Mouse (Mus musculus) MEL-GATA-1-ER (cell line): ENCODE measurements around the gene Git2.
A peak's percentile ranks its signal among the peaks of the same experiment; 100 is the strongest.

Source experiments
- DNase-seq: peaks from one replicate; pipeline ENCODE4 v3.0.0-alpha.2; 2012; ENCODE audit warnings: low read depth; ENCODE audit errors: extremely low read depth

The Git2 gene

DNA sequence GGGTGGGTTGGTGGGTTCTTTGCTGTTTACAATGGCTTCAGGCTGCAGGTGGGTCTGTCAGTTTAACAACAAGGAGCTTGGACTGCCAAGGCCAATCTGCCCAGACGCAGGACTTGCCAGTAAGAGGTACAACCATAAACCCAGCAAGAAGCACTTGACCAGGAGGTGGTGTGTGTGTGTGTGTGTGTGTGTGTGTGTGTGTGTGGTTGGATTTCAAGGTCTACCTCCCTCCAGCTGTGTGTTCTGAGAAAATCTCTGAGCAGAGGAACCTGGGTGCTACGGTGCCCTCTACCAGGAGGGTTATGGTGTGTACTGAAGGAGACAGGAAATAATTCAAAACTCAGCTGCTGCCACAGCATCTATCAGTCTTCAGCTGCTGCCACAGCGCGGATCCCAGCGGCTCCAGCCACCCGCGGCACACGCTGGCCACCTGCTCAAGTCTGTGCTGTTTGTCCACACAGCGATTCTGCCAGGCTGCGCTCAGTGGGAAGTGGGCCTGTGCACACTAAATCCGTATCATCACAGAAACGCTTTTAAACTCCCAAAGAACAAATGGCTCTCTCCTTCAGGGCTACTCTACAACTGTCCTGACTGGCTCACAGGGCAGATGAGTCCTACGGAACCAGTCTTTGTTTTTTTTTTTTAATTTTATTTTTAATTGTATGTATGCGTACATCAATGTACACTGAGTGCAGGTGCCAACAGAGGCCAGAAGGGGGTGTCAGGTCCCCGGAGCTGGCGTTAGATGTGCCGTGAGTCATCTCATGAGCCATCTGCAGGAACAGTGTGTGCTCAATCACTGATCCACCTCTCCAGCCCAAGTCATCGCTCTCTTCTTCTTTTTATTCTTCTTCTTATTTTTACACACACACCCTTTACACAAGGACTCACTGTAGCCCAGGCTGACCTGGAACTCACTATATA, 10.2 kb downstream of the Git2 start:
- DNase-seq = no peak

GRCm38 (mm10) chr5:114761980-114762379, 13.3 kb downstream of the Git2 start:
- DNase-seq = no peak

DNA sequence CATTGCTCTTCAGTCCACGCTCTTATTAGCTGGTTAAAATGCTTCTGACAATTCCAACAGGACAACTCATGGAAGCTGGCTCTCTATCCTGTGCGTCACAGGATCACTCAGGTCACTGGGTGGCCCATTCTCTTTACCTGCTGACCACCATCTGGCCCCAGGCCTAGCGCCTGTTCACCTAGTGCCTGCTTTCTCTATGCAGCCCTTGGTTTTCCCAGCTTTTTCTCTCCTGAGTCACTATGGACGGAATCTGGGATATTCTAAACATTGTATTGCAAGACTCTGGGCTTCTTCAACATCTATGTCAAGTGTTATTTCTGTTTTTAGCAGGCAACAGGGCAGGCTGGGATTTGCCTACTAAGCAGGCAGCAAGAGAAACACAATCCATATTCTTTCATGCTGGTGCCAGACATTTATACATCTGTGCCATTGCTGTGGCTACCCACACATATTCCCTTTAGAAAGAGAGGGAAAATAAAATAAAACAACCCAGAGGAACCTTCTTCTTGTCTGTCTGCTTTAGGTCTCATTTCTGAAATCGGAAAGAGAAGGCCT, 15.7 kb downstream of the Git2 start:
- no peak for DNase-seq

DNA sequence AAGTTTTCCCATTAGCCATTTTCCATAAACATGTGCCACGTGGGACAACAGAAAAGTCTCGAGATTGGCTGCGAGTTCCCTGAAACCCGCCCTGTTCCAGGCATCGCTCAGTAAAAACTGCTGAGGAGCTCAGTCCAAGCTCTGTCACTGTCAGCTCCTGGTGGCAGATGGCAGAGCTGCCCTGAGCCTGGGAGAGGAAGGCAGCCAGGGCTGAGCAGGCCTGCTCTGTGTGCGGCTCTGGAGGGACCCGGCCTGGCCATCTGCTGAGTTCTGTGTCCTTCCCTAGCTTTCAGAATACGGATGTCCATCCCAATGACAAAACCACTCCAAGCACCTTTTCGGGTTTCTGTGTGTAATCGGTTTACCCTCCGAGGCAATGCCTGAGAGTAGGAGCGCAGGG, 21.9 kb downstream of the Git2 start:
- DNase-seq = no peak

GRCm38 (mm10) chr5:114752397-114752796, 22.9 kb downstream of the Git2 start:
- no peak for DNase-seq

DNA sequence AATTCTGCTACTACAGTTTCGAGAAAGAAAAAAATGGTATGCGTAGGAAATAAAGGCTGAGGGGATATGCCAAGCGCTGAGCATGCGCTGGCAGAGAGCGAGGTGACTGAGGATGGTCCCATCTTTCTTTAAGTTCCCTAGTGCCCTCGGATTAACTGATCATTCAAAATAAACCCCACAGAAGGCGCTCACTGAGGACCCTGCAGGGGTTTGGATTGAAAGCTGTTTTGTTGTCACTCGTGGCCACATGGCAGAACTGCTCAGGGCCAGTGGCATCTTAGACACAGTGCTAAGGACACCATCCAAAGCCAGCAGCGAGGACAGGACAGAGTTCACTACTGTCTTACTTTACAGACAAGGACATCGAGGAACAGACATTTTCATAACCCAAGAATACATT, 25.0 kb downstream of the Git2 start:
- no peak for DNase-seq

DNA sequence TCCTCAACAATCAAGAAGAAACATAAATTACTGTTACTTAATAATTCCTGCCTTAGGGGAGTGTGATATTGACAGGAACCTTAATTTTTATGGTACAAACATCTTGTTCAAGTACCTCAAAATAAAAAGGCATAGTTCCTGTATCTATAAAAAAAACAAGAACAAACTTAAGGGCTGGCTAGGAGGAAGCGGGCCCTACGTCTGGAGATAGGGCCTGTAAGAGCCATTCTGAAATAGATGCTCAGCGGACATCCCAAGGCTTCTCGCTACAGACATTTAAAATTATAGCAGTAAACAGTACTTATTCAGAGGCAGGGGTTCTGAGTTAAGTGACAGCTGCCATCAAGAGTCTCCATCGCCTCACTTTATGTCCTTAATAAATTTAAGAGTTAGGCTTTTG, 27.8 kb downstream of the Git2 start:
- DNase-seq = no peak

DNA sequence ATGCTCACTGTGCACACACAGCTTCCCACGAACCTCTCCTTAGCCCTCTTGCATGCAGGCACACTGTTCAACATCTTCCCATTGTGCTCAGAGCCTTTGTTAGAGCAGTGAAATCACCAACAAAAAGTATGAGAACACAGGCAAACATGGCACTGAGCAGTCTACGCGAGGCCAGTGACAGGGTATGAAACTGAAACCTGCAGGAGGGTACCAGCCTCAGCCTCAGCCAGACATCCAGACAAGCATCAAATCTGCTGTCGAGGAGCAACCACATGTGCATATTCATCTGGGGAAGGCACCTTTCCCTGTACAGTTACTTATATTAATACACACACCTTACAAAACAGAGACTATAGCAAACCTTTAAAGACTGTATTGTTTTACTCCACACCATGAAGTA, 28.4 kb downstream of the Git2 start:
- DNase-seq = no peak

- DNase-seq = peak; percentile 30
Measured at GRCm38 (mm10) chr5:114745581-114745980, 29.7 kb downstream of the Git2 start.

DNA sequence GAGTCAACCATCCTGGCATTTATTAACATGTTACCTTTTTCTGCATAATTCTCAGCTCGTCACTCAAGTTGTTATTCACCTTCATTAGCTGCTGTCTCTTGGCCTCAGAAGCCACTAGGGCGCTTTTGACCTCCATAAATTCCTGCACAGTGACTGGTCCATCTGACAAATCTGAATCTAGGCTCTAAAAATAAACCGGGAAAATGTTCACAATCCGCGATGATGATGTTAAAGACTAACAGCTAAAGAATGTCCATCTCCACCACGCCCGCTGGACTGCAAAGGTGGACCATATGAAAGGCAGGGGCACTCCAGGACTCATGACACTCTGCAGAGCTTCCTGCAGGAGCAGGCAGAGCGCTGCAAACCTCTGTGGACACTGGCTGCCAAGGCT, 31.6 kb downstream of the Git2 start:
- no peak for DNase-seq

GRCm38 (mm10) chr5:114742998-114743696, 32.2 kb downstream of the Git2 start:
- DNase-seq = no peak

DNA sequence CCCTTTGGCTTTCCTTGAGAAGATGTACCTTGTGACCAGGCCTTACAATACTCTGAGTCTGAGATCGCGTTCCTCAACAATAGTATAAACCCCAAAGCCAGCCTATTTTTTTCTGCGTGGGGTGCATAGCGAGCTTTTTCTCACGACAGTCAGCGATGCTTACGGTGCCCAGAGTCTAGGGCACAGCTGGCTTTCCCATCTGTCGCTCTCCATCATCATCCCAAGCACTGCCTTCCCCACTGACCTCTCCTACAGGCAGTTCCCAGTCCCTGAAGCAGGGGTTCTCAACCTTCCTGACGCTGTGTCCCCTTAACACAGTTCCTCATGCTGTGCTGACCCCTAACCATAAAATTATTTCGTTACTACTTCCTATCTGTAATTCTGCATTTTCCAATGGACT, 32.7 kb downstream of the Git2 start:
- no peak for DNase-seq

DNA sequence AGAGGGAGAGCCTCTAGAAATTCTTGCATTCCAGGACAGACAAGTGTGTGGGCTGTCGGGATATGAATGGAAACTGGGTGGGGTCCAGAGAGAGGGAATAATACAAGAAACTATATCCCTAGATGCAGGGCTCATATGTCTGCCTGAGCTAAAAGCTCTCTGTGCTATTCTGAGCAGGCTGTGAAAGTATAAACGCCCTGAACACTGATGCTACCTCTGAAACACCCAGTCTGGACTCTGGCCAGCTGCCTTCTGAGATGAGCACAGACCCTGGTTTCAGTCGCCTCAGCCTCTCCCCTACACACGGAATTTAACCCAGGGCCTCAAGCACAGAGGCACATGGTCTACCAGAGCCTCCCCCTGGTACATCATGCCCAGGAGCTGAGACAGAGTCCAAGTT, 34.7 kb downstream of the Git2 start:
- DNase-seq = no peak

- no peak for DNase-seq
Measured at GRCm38 (mm10) chr5:114738707-114739241, 36.5 kb downstream of the Git2 start.

DNA sequence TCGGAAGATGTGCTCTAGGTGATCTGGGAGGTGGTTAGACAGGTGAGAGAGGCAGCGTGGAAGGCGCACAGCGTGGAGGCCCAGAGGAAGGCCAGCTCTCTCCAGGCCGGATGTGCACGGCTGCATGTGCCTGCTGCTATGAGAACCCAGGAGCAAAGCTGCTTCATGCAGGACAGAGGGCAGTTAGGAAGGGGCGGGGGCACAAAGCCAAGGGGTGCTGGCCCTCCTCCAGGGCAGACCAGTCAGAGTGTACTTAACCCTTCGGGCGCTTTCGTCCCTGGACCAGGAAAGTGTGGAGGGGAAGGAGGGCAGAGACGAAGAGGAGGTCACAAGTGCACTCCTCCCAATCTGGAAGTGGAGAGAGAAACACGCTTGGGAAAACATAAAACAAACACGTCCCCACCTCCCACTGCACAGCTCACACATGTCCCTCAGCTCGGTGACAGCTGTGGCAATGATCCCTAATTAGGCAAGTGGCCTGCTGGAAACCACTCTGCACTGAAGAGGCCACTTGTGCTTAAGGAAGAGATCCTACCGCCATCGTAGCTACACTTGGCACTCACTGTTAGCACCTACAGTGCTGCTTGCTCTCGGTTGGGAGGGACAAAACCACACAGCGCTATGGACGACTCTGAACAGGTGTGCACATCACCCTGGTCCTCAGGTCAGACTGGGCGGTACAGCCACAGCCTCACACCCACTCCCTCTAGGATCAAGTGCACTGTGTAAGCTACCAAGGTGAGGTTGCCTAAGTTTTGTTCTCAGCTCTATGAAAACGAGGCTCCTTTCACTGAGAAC, 38.0 kb downstream of the Git2 start:
- no peak for DNase-seq

- no peak for DNase-seq
Measured at GRCm38 (mm10) chr5:114733606-114734005, 41.7 kb downstream of the Git2 start.

DNA sequence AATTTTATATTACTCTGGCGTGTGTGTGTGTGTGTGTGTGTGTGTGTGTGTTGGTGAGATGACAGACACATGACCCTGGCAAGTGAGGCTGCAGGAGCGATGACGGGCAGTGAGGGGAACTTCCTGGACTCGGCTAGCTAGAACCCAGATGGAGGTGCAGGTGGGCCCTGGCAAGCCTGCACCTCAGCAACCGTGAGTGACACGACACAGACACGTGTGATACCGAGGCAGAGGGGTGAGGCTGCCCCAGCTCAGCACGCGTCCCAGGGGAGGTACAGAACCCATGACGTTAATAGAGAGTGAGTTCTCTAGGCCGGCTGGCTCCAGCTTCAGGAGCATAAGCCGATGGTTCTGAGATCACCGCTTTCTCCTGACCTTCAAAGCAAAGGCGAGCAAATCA, 43.3 kb downstream of the Git2 start:
- no peak for DNase-seq

DNA sequence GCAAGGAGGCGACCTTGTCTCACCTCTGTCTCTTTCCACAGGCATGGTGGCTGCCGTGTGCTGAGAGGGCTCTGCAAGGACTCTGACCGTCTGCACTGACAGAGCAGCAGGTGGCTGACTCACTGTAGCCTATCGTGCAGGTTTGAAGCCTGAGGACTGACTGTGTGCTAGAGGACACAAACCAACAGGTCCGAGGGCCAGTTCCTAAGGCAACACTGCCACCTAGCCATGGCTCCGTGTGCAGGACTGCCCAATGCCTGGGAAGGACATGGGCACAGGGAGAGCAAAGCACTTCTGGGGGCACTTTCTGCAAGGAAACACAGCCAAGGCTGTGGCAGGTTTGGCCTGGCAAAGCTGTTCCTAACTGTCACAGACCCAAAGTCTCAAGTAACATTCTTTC, 43.8 kb downstream of the Git2 start:
- no peak for DNase-seq

- DNase-seq = no peak
Measured at GRCm38 (mm10) chr5:114730129-114730528, 45.2 kb downstream of the Git2 start.

GRCm38 (mm10) chr5:114728160-114728559, 47.2 kb downstream of the Git2 start:
- DNase-seq = no peak

- no peak for DNase-seq
Measured at GRCm38 (mm10) chr5:114722846-114723245, 52.5 kb downstream of the Git2 start.
